Mouse (Mus musculus) right cerebral cortex, postnatal 10 days (tissue): ENCODE results near the gene Tubb4a.
A peak's percentile ranks its signal among the peaks of the same experiment; 100 is the strongest.
"Not testable (repeated sequence)": the region's sequence is repeated elsewhere in the genome, so short reads cannot be mapped to it uniquely, and the experiment has no call there.

ENCODE experiments used
- DNase-seq, 2 experiments: peaks; one replicate each; pipeline ENCODE4 v3.0.0; 2021; ENCODE audit warnings: low spot score in 2 of 2

Tubb4a gene

GRCm38 (mm10) chr17:57087049-57087832 lies at the start of gene Tubb4a:
Gene Tubb4a, minus strand, starts transcription at chr17:57087782.
- DNase-seq, result peak; percentile 93 to 94

- DNase-seq, result no peak
Observed at GRCm38 (mm10) chr17:57135635-57136034, 48.1 kb upstream of the Tubb4a start.

- DNase-seq, result no peak
Observed at GRCm38 (mm10) chr17:57134693-57135092, 47.1 kb upstream of the Tubb4a start.

GRCm38 (mm10) chr17:57134021-57134420 lies 46.4 kb upstream of the Tubb4a start:
- not testable (repeated sequence) for DNase-seq

- no peak for DNase-seq
Observed at GRCm38 (mm10) chr17:57131793-57132192, 44.2 kb upstream of the Tubb4a start.

GRCm38 (mm10) chr17:57125853-57126622 lies 38.5 kb upstream of the Tubb4a start:
- no peak for DNase-seq

GRCm38 (mm10) chr17:57124792-57125191 lies 37.2 kb upstream of the Tubb4a start:
- DNase-seq, result no peak

GRCm38 (mm10) chr17:57123192-57124118 lies 35.9 kb upstream of the Tubb4a start:
- DNase-seq, result no peak

GRCm38 (mm10) chr17:57121856-57122255 lies 34.3 kb upstream of the Tubb4a start:
- no peak for DNase-seq

- no peak for DNase-seq
Observed at GRCm38 (mm10) chr17:57118524-57119349, 31.2 kb upstream of the Tubb4a start.

- no peak for DNase-seq
Observed at GRCm38 (mm10) chr17:57116801-57117200, 29.2 kb upstream of the Tubb4a start.

- DNase-seq, result no peak
Observed at GRCm38 (mm10) chr17:57112768-57113474, 25.3 kb upstream of the Tubb4a start.

- DNase-seq, result no peak
Observed at GRCm38 (mm10) chr17:57110005-57110404, 22.4 kb upstream of the Tubb4a start.

- DNase-seq, result no peak
Observed at GRCm38 (mm10) chr17:57108666-57109171, 21.1 kb upstream of the Tubb4a start.

GRCm38 (mm10) chr17:57108040-57108665 lies 20.6 kb upstream of the Tubb4a start:
- DNase-seq, result no peak

GRCm38 (mm10) chr17:57107064-57107463 lies 19.5 kb upstream of the Tubb4a start:
- no peak for DNase-seq

- no peak for DNase-seq
Observed at GRCm38 (mm10) chr17:57106035-57106368, 18.4 kb upstream of the Tubb4a start.

- DNase-seq, result peak in 1 of 2 experiments; percentile 38
Observed at GRCm38 (mm10) chr17:57105181-57106034, 17.8 kb upstream of the Tubb4a start, which contains the start of gene Tnfsf9. Gene Tnfsf9, plus strand, starts transcription at chr17:57105325.

GRCm38 (mm10) chr17:57104496-57104895 lies 16.9 kb upstream of the Tubb4a start:
- DNase-seq, result no peak
